Mouse (Mus musculus) neural tube, embryonic 14.5 days (tissue): ENCODE data around the gene Map4k2. TPM values are rescaled to one million over a fixed set of nuclear protein-coding genes. Genes with fewer than 3 reads are reported as not detected.
A peak's percentile ranks its signal among the peaks of the same experiment; 100 is the strongest.

Experiments
- ATAC-seq: fragments of 200-750 bp; cut with Nextera tagmentation; 2 replicates; pipeline ENCODE4 v1.8.0; 2017; ENCODE audit warnings: low read depth, mild to moderate bottlenecking, moderate TSS enrichment, moderate library complexity
- H3K27ac ChIP-seq: fragments of 300-500 bp; sonication (generic); 2 replicates; pipeline ENCODE4 v1.5.1; 2014; ENCODE audit warnings: low read depth, mild to moderate bottlenecking, control low read depth, low read length, moderate library complexity, mixed read lengths
- H3K27me3 ChIP-seq: fragments of 300-500 bp; sonication (generic); 2 replicates; pipeline ENCODE4 v1.6.1; 2014; ENCODE audit warnings: low read length; ENCODE audit not compliant: control insufficient read depth, insufficient read depth
- H3K36me3 ChIP-seq: fragments of 300-500 bp; sonication (generic); 2 replicates; pipeline ENCODE4 v1.6.1; 2014; ENCODE audit warnings: low read length, mixed read lengths; ENCODE audit not compliant: control insufficient read depth, insufficient read depth
- H3K4me1 ChIP-seq: fragments of 300-500 bp; sonication (generic); 2 replicates; pipeline ENCODE4 v1.6.1; 2014; ENCODE audit warnings: low read length; ENCODE audit not compliant: control insufficient read depth, insufficient read depth
- H3K4me2 ChIP-seq: fragments of 300-500 bp; sonication (generic); 2 replicates; pipeline ENCODE4 v1.6.1; 2014; ENCODE audit warnings: mild to moderate bottlenecking, low read depth, low read length, control low read depth
- H3K4me3 ChIP-seq: fragments of 300-500 bp; sonication (generic); 2 replicates; pipeline ENCODE4 v1.5.1; 2014; ENCODE audit warnings: low read depth, low read length, control low read depth, mixed read lengths
- H3K9ac ChIP-seq: fragments of 300-500 bp; sonication (generic); replicated peaks from 2 replicates; pipeline ENCODE4 v1.6.1; 2014; ENCODE audit warnings: low read depth, mild to moderate bottlenecking, control low read depth, low read length, mixed read lengths
- H3K9me3 ChIP-seq: fragments of 300-500 bp; sonication (generic); 2 replicates; pipeline ENCODE4 v1.6.1; 2016; ENCODE audit warnings: low read length; ENCODE audit not compliant: control insufficient read depth
- WGBS: fragments of 180-500 bp; shearing (Covaris S2); extraction: QIAGEN DNeasy Blood & Tissue Kit; methylation state at CpG from one replicate; pipeline ENCODE4 v1.1.7; 2014; 5-methylcytosine and 5-hydroxymethylcytosine counted together
- polyA plus RNA-seq: library from polyadenylated mRNA; unstranded; fragments of >200 nt; fragmentation: Nextera tagmentation; extraction: Ambion mirVana; gene quantifications from 2 replicates; pipeline ENCODE4 v1.2.1, GENCODE M21; 2014

Gene Map4k2
- polyA plus RNA-seq, 1 experiment from 2014 or later: 13.3 TPM

- peaks cover 3% of the 10 kb centered on the region; the same call in 1 of the 2 replicates for H3K27me3 ChIP-seq
- H3K9ac ChIP-seq: peak within 1 kb of the TSS; percentile 99
- peak within 1 kb of the TSS; percentile 97 for H3K4me2 ChIP-seq
- under 1% methylated on average over 79 of the region's 85 CpGs for WGBS
- ATAC-seq: peak; percentile 98
- no peaks in the 10 kb centered on the region for H3K9me3 ChIP-seq
- H3K36me3 ChIP-seq: peaks cover 35% of the 10 kb centered on the region
- peaks cover 17% of the 10 kb centered on the region for H3K4me1 ChIP-seq
- H3K4me3 ChIP-seq: peak within 1 kb of the TSS; percentile 100
- peak within 1 kb of the TSS; percentile 99 for H3K27ac ChIP-seq
Measured at GRCm38 (mm10) chr19:6363411-6364240, 22.7 kb downstream of the Map4k2 start, which contains the start of gene Sf1. Sf1 (plus strand) TSS chr19:6363690.

DNA sequence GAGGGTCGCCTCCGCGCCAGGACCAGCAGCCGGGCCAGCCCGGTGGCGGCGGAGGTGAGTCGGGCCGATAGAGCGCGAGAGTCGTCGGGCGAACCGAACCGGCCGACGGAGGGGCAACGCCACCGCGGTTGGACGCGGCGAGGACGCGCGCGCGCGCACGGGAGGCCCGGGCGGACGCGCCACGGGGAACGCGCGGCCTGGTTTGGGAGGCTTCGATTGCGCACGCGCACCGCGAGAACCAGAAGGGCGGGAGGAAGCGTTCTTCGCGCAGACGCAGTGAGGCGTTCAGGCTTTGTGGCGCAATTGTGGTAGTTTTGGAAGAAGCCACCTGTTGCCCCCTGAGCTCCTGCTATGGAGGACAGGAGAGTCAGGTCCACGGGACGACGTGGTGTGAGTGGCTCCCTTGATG, 23.4 kb downstream of the Map4k2 start:
- no peak; the same call in 1 of the 2 replicates for ATAC-seq
- peak overlapping the region; percentile 99 for H3K9ac ChIP-seq
- H3K27ac ChIP-seq: peak overlapping the region; percentile 99
- peak overlapping the region; percentile 100 for H3K4me3 ChIP-seq
- H3K4me2 ChIP-seq: peak overlapping the region; percentile 97
- H3K9me3 ChIP-seq: no peaks in the 10 kb centered on the region
- H3K36me3 ChIP-seq: peaks cover 42% of the 10 kb centered on the region
- H3K4me1 ChIP-seq: peaks cover 17% of the 10 kb centered on the region
- peaks cover 3% of the 10 kb centered on the region; the same call in 1 of the 2 replicates for H3K27me3 ChIP-seq
- WGBS: under 1% methylated on average over 55 of the region's 55 CpGs

DNA sequence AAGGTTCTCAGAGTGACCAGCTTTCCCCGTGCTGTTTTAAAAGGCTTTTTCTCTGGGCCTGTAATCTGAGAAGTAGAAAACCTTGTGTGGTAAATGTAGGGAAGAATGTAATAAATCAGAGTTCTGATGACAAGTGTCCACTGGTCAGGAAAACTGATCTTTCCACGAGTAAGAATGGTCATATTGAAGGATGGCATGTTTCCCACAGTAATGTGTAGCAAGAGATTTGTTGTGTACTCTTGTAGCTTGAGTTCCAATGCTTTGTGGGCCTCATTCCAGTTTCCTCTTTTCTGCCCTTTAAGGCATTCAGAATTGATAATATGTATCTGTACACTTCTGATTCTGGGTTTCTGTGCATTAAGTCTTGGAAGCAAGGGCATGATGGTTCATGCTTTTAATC, 23.9 kb downstream of the Map4k2 start:
- no peak overlapping the region for H3K27ac ChIP-seq
- H3K9me3 ChIP-seq: no peaks in the 10 kb centered on the region
- H3K4me1 ChIP-seq: peaks cover 17% of the 10 kb centered on the region
- WGBS: 2% methylated on average over 2 of the region's 2 CpGs
- H3K36me3 ChIP-seq: peaks cover 46% of the 10 kb centered on the region
- H3K4me3 ChIP-seq: peak overlapping the region; percentile 100
- peak overlapping the region; percentile 99 for H3K9ac ChIP-seq
- peaks cover 3% of the 10 kb centered on the region; the same call in 1 of the 2 replicates for H3K27me3 ChIP-seq
- peak overlapping the region; percentile 97 for H3K4me2 ChIP-seq
- no peak for ATAC-seq

DNA sequence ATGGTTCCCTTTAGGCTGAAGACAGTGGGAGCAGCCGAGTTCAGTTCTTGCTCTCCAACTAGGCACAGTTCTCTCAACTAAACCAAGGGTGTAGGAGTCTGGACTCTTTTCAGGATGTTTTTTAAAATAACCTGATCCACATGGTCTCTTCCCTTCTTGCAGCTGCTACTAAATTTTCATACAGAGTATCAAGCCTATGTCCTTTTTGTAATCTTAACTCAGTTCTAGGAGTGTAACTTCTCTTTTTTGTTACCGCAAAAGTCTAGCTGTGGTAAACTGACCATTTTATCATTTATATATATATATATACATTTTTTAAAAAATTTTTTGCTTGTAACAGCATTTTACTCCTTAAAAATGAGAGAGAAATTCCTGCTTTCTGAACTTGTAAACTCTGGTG, 29.2 kb downstream of the Map4k2 start:
- Histone ChIP-seq H3K36me3 (peaks cover 94% of the 10 kb centered on the region), H3K4me2 (no peak overlapping the region), H3K9me3 (no peaks in the 10 kb centered on the region), H3K27ac (no peak overlapping the region), H3K9ac (no peak overlapping the region), H3K4me1 (peaks cover 6% of the 10 kb centered on the region), H3K27me3 (no peaks in the 10 kb centered on the region), H3K4me3 (no peak overlapping the region)
- WGBS: 91% methylated on average over 2 of the region's 2 CpGs
- no peak for ATAC-seq

DNA sequence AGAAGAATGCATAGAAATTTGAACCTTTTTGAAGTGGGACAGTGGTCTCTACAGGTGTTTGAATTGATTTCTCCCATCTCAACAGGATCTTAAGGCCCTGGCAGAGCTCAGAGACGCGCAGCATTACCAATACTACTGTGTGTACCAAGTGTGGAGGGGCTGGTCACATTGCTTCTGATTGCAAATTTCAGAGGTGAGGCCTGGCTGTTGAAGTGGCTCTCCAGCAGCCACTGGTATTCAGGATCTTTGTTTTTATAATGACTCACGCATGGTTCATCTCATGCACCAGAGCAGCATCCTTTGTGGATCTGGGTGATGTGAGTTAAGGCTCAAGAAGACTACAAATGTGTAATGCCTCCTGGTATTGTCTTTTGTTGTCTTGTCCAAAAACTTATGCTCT, 31.5 kb downstream of the Map4k2 start:
- ATAC-seq: no peak
- no peak overlapping the region for H3K27ac ChIP-seq
- 100% methylated on average over 3 of the region's 3 CpGs for WGBS

DNA sequence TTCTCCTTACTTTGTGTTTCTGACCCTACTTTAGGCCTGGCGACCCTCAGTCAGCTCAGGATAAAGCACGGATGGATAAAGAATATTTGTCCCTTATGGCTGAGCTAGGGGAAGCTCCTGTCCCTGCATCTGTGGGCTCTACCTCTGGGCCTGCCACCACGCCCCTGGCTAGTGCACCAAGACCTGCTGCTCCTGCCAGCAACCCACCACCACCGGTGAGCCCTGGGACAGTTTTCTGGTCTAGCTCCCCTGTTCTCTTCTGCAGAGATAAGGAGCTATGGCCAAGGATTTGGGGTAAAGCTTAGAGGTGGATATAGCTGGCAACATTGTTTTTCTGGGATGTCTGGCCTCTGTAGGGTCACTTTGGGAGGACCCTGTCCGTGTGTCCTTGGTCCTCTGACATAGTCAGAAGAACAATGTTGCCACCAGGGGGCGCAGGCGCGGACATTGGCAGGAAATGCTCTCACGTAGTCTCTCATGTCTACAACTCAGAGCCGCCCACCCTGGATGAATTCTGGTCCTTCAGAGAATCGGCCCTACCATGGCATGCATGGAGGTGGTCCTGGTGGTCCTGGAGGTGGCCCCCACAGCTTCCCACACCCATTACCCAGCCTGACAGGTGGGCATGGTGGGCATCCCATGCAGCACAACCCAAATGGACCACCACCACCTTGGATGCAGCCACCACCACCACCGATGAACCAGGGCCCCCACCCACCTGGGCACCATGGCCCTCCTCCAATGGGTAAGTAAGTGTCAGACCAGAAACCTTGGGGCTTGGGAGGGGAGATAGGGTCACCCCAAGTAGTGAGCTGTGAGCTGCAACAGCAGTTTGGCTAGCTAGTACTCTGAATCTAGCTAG, 32.8 kb downstream of the Map4k2 start:
- Histone ChIP-seq H3K4me1 (no peaks in the 10 kb centered on the region), H3K4me3 (no peak overlapping the region), H3K4me2 (no peak overlapping the region), H3K9ac (no peak overlapping the region), H3K27me3 (no peaks in the 10 kb centered on the region), H3K36me3 (peaks cover 86% of the 10 kb centered on the region), H3K9me3 (no peaks in the 10 kb centered on the region), H3K27ac (no peak overlapping the region)
- peak; percentile 45; the same call in 1 of the 2 replicates for ATAC-seq
- 73% methylated on average over 12 of the region's 12 CpGs for WGBS

More for the DNA sequence above, 31.5 kb downstream of the Map4k2 start:
- Histone ChIP-seq H3K4me1 (no peaks in the 10 kb centered on the region), H3K9ac (no peak overlapping the region), H3K4me2 (no peak overlapping the region), H3K27me3 (no peaks in the 10 kb centered on the region), H3K9me3 (no peaks in the 10 kb centered on the region), H3K36me3 (peaks cover 96% of the 10 kb centered on the region), H3K4me3 (no peak overlapping the region)

DNA sequence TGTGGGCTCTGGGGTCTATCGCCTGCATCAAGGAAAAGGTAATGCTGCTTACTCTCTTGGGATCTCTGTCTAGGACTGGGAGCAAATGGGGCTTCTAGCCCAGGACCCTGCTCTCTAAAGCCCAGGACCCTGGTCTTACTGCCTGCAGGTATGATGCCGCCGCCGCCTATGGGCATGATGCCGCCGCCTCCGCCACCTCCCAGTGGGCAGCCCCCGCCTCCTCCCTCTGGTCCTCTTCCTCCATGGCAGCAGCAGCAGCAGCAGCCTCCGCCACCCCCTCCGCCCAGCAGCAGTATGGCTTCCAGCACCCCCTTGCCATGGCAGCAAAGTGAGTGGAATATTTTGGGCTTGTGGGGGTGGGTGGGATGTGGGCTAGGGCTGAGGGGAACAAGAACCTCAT, 33.6 kb downstream of the Map4k2 start:
- Histone ChIP-seq H3K27ac (no peak overlapping the region), H3K27me3 (no peaks in the 10 kb centered on the region), H3K4me3 (no peak overlapping the region), H3K9ac (no peak overlapping the region), H3K36me3 (peaks cover 78% of the 10 kb centered on the region), H3K4me1 (no peaks in the 10 kb centered on the region), H3K4me2 (no peak overlapping the region), H3K9me3 (no peaks in the 10 kb centered on the region)
- ATAC-seq: no peak
- WGBS: 96% methylated on average over 10 of the region's 10 CpGs

DNA sequence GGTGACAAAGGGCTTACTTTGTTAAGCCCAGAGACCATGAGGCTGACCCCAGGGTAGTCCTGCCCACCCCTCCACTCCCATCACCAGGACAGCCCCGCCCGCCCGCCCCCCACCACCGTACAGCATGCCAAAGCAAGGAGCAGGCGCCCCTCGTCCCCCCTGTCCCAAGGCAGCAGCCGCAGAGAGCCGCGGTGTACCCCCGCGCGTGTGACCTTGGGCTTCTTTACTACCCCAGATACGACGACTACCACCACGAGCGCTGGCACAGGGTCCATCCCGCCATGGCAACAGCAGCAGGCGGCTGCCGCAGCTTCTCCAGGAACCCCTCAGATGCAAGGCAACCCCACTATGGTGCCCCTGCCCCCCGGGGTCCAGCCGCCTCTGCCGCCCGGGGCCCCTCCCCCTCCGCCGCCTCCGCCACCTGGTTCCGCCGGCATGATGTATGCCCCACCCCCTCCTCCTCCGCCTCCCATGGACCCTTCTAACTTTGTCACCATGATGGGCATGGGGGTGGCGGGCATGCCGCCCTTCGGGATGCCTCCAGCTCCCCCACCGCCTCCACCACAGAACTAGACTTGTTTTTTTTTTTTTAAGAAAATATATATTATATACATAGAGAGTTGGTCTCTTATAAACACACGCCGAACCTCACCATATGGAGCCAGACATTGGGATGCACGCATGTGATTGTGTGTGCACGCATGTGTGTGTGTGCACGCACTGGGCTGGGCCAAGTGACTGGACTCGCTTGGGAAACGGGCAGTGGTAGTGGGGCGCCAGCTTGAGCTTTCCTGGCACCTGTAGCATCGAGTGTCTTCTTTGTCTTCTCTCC, 34.7 kb downstream of the Map4k2 start:
- no peak overlapping the region for H3K9ac ChIP-seq
- 80% methylated on average over 38 of the region's 42 CpGs for WGBS
- H3K9me3 ChIP-seq: no peaks in the 10 kb centered on the region
- ATAC-seq: 0 out of 2 replicates have a peak, but pooled peaks have one; percentile 29
- no peak overlapping the region for H3K4me2 ChIP-seq
- no peak overlapping the region for H3K27ac ChIP-seq
- no peaks in the 10 kb centered on the region for H3K4me1 ChIP-seq
- no peaks in the 10 kb centered on the region for H3K27me3 ChIP-seq
- H3K4me3 ChIP-seq: no peak overlapping the region
- H3K36me3 ChIP-seq: peaks cover 70% of the 10 kb centered on the region
